Mouse (Mus musculus) MEL (cell line): Measurements from ENCODE around the gene B3gnt7. TPM values are rescaled to one million over a fixed set of nuclear protein-coding genes. Genes with fewer than 3 reads are reported as not detected.

ENCODE experiments used
- DNase-seq: peaks from one replicate; pipeline ENCODE4 v3.0.0; 2011; ENCODE audit warnings: low read depth, low spot score
- H3K27ac ChIP-seq: 2 replicates; pipeline ENCODE4 v1.5.1; 2012; ENCODE audit warnings: low read depth, mild to moderate bottlenecking, control low read depth, low read length, moderate library complexity; ENCODE audit not compliant: control insufficient read depth
- H3K27me3 ChIP-seq, 2 experiments: fragments of 150-350 bp in 1 of 2; sonication (generic) in 1 of 2; 2 replicates each; pipeline ENCODE4 v1.6.1; 2012; ENCODE audit warnings: low read length in 2 of 2, mild to moderate bottlenecking in 2 of 2, improper control_type of control experiment in 1 of 2, moderate library complexity in 1 of 2; ENCODE audit not compliant: insufficient read depth in 2 of 2, control insufficient read depth in 1 of 2
- H3K36me3 ChIP-seq, 2 experiments: 2 replicates each; pipeline ENCODE4 v1.6.1; 2012 to 2014; ENCODE audit warnings: low read length in 2 of 2, improper control_type of control experiment in 1 of 2, inconsistent platforms in 1 of 2, mild to moderate bottlenecking in 1 of 2; ENCODE audit not compliant: insufficient read depth in 2 of 2, control insufficient read depth in 1 of 2
- H3K4me1 ChIP-seq, 2 experiments: fragments of 150-350 bp in 1 of 2; sonication (generic) in 1 of 2; 2 replicates each; pipeline ENCODE4 v1.6.1; 2012; ENCODE audit warnings: low read length in 2 of 2, improper control_type of control experiment in 1 of 2, mild to moderate bottlenecking in 1 of 2; ENCODE audit not compliant: insufficient read depth in 2 of 2, control insufficient read depth in 1 of 2
- H3K4me3 ChIP-seq, 2 experiments: fragments of 150-350 bp in 1 of 2; sonication (generic) in 1 of 2; 2 replicates each; pipeline ENCODE4 v1.5.1; 2012; ENCODE audit warnings: low read depth in 2 of 2, low read length in 2 of 2, mild to moderate bottlenecking in 2 of 2, moderate library complexity in 2 of 2, control low read depth in 1 of 2, improper control_type of control experiment in 1 of 2; ENCODE audit not compliant: control insufficient read depth in 1 of 2, insufficient read depth in 1 of 2
- H3K79me2 ChIP-seq: 2 replicates; pipeline ENCODE4 v1.6.1; 2012; ENCODE audit warnings: mild to moderate bottlenecking, low read length, moderate library complexity; ENCODE audit not compliant: control insufficient read depth, poor library complexity, insufficient read depth
- H3K9ac ChIP-seq: 2 replicates; pipeline ENCODE4 v1.6.1; 2012; ENCODE audit warnings: low read depth, mild to moderate bottlenecking, control low read depth, low read length, moderate library complexity; ENCODE audit not compliant: control insufficient read depth, poor library complexity, severe bottlenecking
- H3K9me3 ChIP-seq: fragments of 150-350 bp; sonication (generic); replicated peaks from 2 replicates; pipeline ENCODE4 v1.6.1; 2012; ENCODE audit warnings: mild to moderate bottlenecking, low read length, improper control_type of control experiment, moderate library complexity; ENCODE audit not compliant: insufficient read depth
- CTCF ChIP-seq, 3 experiments: IDR thresholded peaks in 2 of 3; conservative IDR thresholded peaks in 1 of 3; 2 replicates each; pipeline ENCODE4 v1.5.1; 2011 to 2012; ENCODE audit warnings: low read length in 3 of 3, low read depth in 2 of 3, mild to moderate bottlenecking in 2 of 3, improper control_type of control experiment in 1 of 3, inconsistent platforms in 1 of 3, mixed read lengths in 1 of 3, moderate library complexity in 1 of 3; ENCODE audit not compliant: control insufficient read depth in 1 of 3, insufficient read depth in 1 of 3, poor library complexity in 1 of 3, severe bottlenecking in 1 of 3
- EP300 ChIP-seq, 2 experiments: IDR thresholded peaks; 2 replicates each; pipeline ENCODE4 v1.6.1; 2011; ENCODE audit warnings: improper control_type of control experiment in 2 of 2, low read length in 2 of 2, low read depth in 1 of 2, mild to moderate bottlenecking in 1 of 2
- GATA1 ChIP-seq: IDR thresholded peaks from 2 replicates; pipeline ENCODE4 v1.6.1; 2011; ENCODE audit warnings: low read depth, low read length, improper control_type of control experiment
- JUND ChIP-seq: IDR thresholded peaks from 2 replicates; pipeline ENCODE4 v1.6.1; 2011; ENCODE audit warnings: low read depth, mild to moderate bottlenecking, improper control_type of control experiment, low read length
- MAX ChIP-seq: IDR thresholded peaks from 2 replicates; pipeline ENCODE4 v1.6.1; 2011; ENCODE audit warnings: low read length, improper control_type of control experiment
- MXI1 ChIP-seq: IDR thresholded peaks from 2 replicates; pipeline ENCODE4 v1.6.1; 2011; ENCODE audit warnings: mild to moderate bottlenecking, low read depth, low read length, improper control_type of control experiment
- MYC ChIP-seq: IDR thresholded peaks from 2 replicates; pipeline ENCODE4 v1.6.1; 2011; ENCODE audit warnings: low read depth, mild to moderate bottlenecking, low read length, improper control_type of control experiment, moderate library complexity
- NRF1 ChIP-seq: IDR thresholded peaks from 2 replicates; pipeline ENCODE4 v1.6.1; 2014; ENCODE audit warnings: low read depth, mild to moderate bottlenecking, inconsistent platforms, low read length, improper control_type of control experiment, moderate library complexity; ENCODE audit not compliant: poor library complexity, insufficient read depth, severe bottlenecking
- POLR2AphosphoS5 ChIP-seq: IDR thresholded peaks from 2 replicates; pipeline ENCODE4 v1.6.1; 2012; ENCODE audit warnings: low read depth, borderline replicate concordance, mild to moderate bottlenecking, inconsistent platforms, low read length, moderate library complexity, mixed read lengths
- SIN3A ChIP-seq: IDR thresholded peaks from 2 replicates; pipeline ENCODE4 v1.6.1; 2012; ENCODE audit warnings: low read length, improper control_type of control experiment, inconsistent platforms
- SMC3 ChIP-seq: IDR thresholded peaks from 2 replicates; pipeline ENCODE4 v1.6.1; 2011; ENCODE audit warnings: low read depth, low read length, improper control_type of control experiment
- TAL1 ChIP-seq: IDR thresholded peaks from 2 replicates; pipeline ENCODE4 v1.6.1; 2012; ENCODE audit warnings: mild to moderate bottlenecking, inconsistent platforms, low read length, moderate library complexity, mixed read lengths
- UBTF ChIP-seq: IDR thresholded peaks from 2 replicates; pipeline ENCODE4 v1.6.1; 2012; ENCODE audit warnings: low read depth, mild to moderate bottlenecking, inconsistent platforms, low read length, improper control_type of control experiment, moderate library complexity, borderline replicate concordance; ENCODE audit not compliant: insufficient read depth
- USF1 ChIP-seq: IDR thresholded peaks from 2 replicates; pipeline ENCODE4 v1.6.1; 2014; ENCODE audit warnings: low read depth, mild to moderate bottlenecking, inconsistent platforms, low read length, improper control_type of control experiment, moderate library complexity
- USF2 ChIP-seq, 2 experiments: IDR thresholded peaks; 2 replicates each; pipeline ENCODE4 v1.6.1; 2011 to 2012; ENCODE audit warnings: improper control_type of control experiment in 2 of 2, low read length in 2 of 2, borderline replicate concordance in 1 of 2, inconsistent platforms in 1 of 2, low read depth in 1 of 2, mild to moderate bottlenecking in 1 of 2; ENCODE audit not compliant: insufficient read depth in 1 of 2
- ZKSCAN1 ChIP-seq: IDR thresholded peaks from 2 replicates; pipeline ENCODE4 v1.6.1; 2012; ENCODE audit warnings: low read depth, mild to moderate bottlenecking, inconsistent platforms, low read length, improper control_type of control experiment, moderate library complexity
- ZMIZ1 ChIP-seq: IDR thresholded peaks from 2 replicates; pipeline ENCODE4 v1.6.1; 2012; ENCODE audit warnings: low read depth, mild to moderate bottlenecking, inconsistent platforms, low read length, improper control_type of control experiment, moderate library complexity
- polyA plus RNA-seq, 2 experiments: library from polyadenylated mRNA; stranded (reverse) in 1 of 2; unstranded in 1 of 2; fragments of >175 nt in 1 of 2; fragments of >200 nt in 1 of 2; gene quantifications; 2 replicates each; pipeline versions ENCODE4 v1.2.1 to v1.2.4; 2012; ENCODE audit warnings: low replicate concordance in 2 of 2, low read depth in 1 of 2; ENCODE audit not compliant: insufficient read length in 2 of 2, insufficient read depth in 1 of 2, missing spikeins in 1 of 2
- total RNA-seq: library from RNA; depleted of rRNA; stranded (reverse); fragments of 300-350 nt; gene quantifications from 2 replicates; pipeline ENCODE4 v1.2.3, GENCODE M21; 2012

Gene B3gnt7
- total and polyA plus RNA-seq, 3 experiments = 0.40 TPM; not detected in 2

- H3K9me3 ChIP-seq = no peaks in the 10 kb centered on the region
- no peak overlapping the region for H3K4me3 ChIP-seq
- no peak for TF ChIP-seq SMC3
- no peak for TF ChIP-seq ZMIZ1
- TF ChIP-seq GATA1 = no peak
- TF ChIP-seq USF1 = no peak
- TF ChIP-seq JUND = no peak
- TF ChIP-seq SIN3A = no peak
- no peak for TF ChIP-seq POLR2AphosphoS5
- TF ChIP-seq TAL1 = no peak
- no peak for TF ChIP-seq MYC
- TF ChIP-seq CTCF (IDR thresholded peaks at IDR 0.05 in 2 of 3, conservative IDR thresholded peaks at IDR 0.05 in 1 of 3; ENCODE audit: control insufficient read depth in 1 of 3, insufficient read depth in 1 of 3, low read depth in 2 of 3, low read length in 3 of 3, poor library complexity in 1 of 3, severe bottlenecking in 1 of 3) = no peak
- TF ChIP-seq NRF1 = no peak
- TF ChIP-seq, all 39 proteins: peak for 0
- Histone ChIP-seq H3K79me2 (no peaks in the 10 kb centered on the region), H3K9ac (no peak overlapping the region), H3K27me3 (no peaks in the 10 kb centered on the region), H3K36me3 (peaks cover 0 to 5% of the 10 kb centered on the region in 2 experiments; a peak in 2 of 4 replicates), H3K27ac (no peak overlapping the region), H3K4me1 (peaks cover 0 to 17% of the 10 kb centered on the region in 2 experiments; a peak in 3 of 4 replicates)
- no peak for DNase-seq
These were observed 46.3 kb upstream of the B3gnt7 start for GRCm38 (mm10) chr1:86256311-86256710.

- Histone ChIP-seq H3K4me1 (peaks cover 0 to 17% of the 10 kb centered on the region in 2 experiments; a peak in 3 of 4 replicates), H3K36me3 (peaks cover 0 to 5% of the 10 kb centered on the region in 2 experiments; a peak in 2 of 4 replicates), H3K4me3 (no peak overlapping the region), H3K27me3 (no peaks in the 10 kb centered on the region), H3K27ac (no peak overlapping the region), H3K9ac (no peak overlapping the region), H3K79me2 (no peaks in the 10 kb centered on the region), H3K9me3 (no peaks in the 10 kb centered on the region)
- TF ChIP-seq EP300 (IDR thresholded peaks at IDR 0.05; ENCODE audit: low read depth in 1 of 2, low read length in 2 of 2) = no peak
- TF ChIP-seq UBTF = no peak
- no peak for TF ChIP-seq MAX
- TF ChIP-seq USF2 (IDR thresholded peaks at IDR 0.05; ENCODE audit: borderline replicate concordance in 1 of 2, insufficient read depth in 1 of 2, low read depth in 1 of 2, low read length in 2 of 2) = no peak
- TF ChIP-seq MXI1 = no peak
- no peak for TF ChIP-seq ZKSCAN1
- TF ChIP-seq SMC3 = no peak
- DNase-seq = no peak
These were observed 45.4 kb upstream of the B3gnt7 start for GRCm38 (mm10) chr1:86257228-86257627.
